Mouse (Mus musculus) forebrain, embryonic 13.5 days (tissue): ENCODE measurements around the gene Espn. TPM values are rescaled to one million over a fixed set of nuclear protein-coding genes. Genes with fewer than 3 reads are reported as not detected.
A peak's percentile ranks its signal among the peaks of the same experiment; 100 is the strongest.

Experiments used
- ATAC-seq: fragments of 200-750 bp; cut with Nextera tagmentation; 2 replicates; pipeline ENCODE4 v1.8.0; 2017
- H3K27ac ChIP-seq: fragments of 300-500 bp; sonication (generic); 2 replicates; pipeline ENCODE4 v1.5.1; 2015; ENCODE audit warnings: inconsistent platforms, mild to moderate bottlenecking, moderate library complexity
- H3K27me3 ChIP-seq: fragments of 300-500 bp; sonication (generic); 2 replicates; pipeline ENCODE4 v1.6.1; 2015; ENCODE audit warnings: mild to moderate bottlenecking, inconsistent platforms
- H3K36me3 ChIP-seq: fragments of 300-500 bp; sonication (generic); 2 replicates; pipeline ENCODE4 v1.6.1; 2015; ENCODE audit warnings: mild to moderate bottlenecking, inconsistent platforms; ENCODE audit not compliant: poor library complexity, severe bottlenecking
- H3K4me1 ChIP-seq: fragments of 300-500 bp; sonication (generic); 2 replicates; pipeline ENCODE4 v1.6.1; 2015; ENCODE audit warnings: inconsistent platforms
- H3K4me2 ChIP-seq: fragments of 300-500 bp; sonication (generic); 2 replicates; pipeline ENCODE4 v1.6.1; 2015; ENCODE audit warnings: inconsistent platforms, mild to moderate bottlenecking, moderate library complexity
- H3K4me3 ChIP-seq: fragments of 300-500 bp; sonication (generic); 2 replicates; pipeline ENCODE4 v1.5.1; 2015; ENCODE audit warnings: mild to moderate bottlenecking, inconsistent platforms
- H3K9ac ChIP-seq: fragments of 300-500 bp; sonication (generic); 2 replicates; pipeline ENCODE4 v1.6.1; 2015; ENCODE audit warnings: mild to moderate bottlenecking, inconsistent platforms
- H3K9me3 ChIP-seq: fragments of 300-500 bp; sonication (generic); replicated peaks from 2 replicates; pipeline ENCODE4 v1.6.1; 2016; ENCODE audit warnings: inconsistent platforms
- WGBS: fragments of 180-500 bp; shearing (Covaris S2); methylation state at CpG from one replicate; pipeline ENCODE4 v1.1.7; 2015; 5-methylcytosine and 5-hydroxymethylcytosine counted together
- polyA plus RNA-seq: library from polyadenylated mRNA; unstranded; fragments of >200 nt; fragmentation: Nextera tagmentation; extraction: Ambion mirVana; gene quantifications from 2 replicates; pipeline ENCODE4 v1.2.1, GENCODE M21; 2015

Espn gene
- polyA plus RNA-seq, 1 experiment from 2014 or later = 0.13 TPM

DNA sequence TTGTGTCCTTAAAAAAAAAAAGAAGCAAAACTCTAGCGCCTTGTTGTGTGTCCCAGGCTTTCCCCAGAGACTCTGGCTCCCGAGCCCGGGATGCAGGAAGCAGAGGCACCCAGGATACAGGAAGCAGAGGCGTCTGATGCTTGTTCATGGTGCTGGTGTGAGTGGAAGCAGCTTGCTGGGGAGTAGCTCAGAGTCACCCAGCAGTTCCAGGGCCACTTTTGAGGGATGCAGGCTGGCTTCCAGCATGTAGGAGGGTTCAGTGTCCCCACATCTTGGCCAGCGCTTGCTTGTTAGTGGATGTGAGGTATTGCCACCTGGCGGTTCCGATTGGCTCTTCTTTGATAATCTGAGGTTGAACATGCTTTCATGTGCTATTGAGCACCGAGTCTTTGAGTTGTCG, 35.0 kb upstream of the Espn start:
- H3K27ac ChIP-seq = peak overlapping the region; percentile 36; the same call in 1 of the 2 replicates
- no peak overlapping the region for H3K4me2 ChIP-seq
- no peak for ATAC-seq
- H3K36me3 ChIP-seq = no peaks in the 10 kb centered on the region
- no peak overlapping the region for H3K4me3 ChIP-seq
- 93% methylated on average over 9 of the region's 9 CpGs for WGBS
- 0 out of 2 replicates have a peak, but pooled peaks cover 3% of the 10 kb centered on the region for H3K9me3 ChIP-seq
- no peak overlapping the region for H3K9ac ChIP-seq
- H3K27me3 ChIP-seq = peaks cover 3% of the 10 kb centered on the region; the same call in 1 of the 2 replicates
- peaks cover 50% of the 10 kb centered on the region for H3K4me1 ChIP-seq

DNA sequence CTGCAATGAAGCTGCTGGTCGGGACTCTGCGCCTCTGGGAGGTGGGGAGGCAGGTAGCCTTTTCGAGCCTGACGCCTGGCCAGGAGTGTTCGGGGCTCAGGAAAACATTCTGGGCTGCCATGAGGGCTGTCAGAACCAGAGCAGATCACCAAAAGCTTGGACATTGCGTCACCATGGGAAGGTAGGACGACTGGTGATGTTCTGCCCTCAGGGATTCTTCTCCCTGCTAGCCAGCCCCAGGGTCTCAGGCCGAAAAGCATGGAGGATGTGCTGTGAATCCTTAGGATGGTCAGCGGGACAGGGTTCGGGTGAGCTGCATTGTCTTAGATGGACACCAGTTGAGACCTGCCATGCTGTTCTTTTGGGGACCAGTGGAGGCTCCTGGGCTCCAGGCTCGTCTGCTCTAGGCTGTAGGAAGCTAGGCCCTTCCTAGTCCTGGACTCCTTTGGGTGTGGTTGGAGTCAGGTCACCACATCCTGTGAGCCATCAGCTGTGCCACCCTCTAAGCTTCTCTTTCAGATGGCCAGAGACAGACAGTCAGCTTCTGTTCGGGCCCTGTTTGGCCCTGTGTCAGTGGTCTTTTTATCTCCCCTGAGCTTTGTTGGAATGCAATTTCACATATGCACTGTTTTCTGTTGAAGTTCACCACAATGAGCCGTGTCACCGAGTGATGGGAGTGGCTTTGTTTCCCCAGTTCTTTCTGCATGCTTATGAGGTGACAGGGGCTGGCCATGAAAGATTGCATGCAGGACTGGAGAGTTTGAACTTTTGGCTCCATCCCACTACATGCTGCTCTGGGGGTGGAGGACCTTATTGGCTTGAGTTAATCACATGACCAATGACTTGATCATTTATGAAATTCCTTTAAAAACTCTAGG, 34.3 kb upstream of the Espn start:
- WGBS = 35% methylated on average over 14 of the region's 14 CpGs
- Histone ChIP-seq H3K36me3 (no peaks in the 10 kb centered on the region), H3K9me3 (0 out of 2 replicates have a peak, but pooled peaks cover 3% of the 10 kb centered on the region), H3K4me2 (peak overlapping the region; percentile 47), H3K27ac (peak overlapping the region; percentile 77), H3K4me1 (peaks cover 47% of the 10 kb centered on the region), H3K9ac (peak overlapping the region; percentile 37), H3K4me3 (peak overlapping the region; percentile 17), H3K27me3 (peaks cover 3% of the 10 kb centered on the region; the same call in 1 of the 2 replicates)
- ATAC-seq = 0 out of 2 replicates have a peak, but pooled peaks have one; percentile 1

DNA sequence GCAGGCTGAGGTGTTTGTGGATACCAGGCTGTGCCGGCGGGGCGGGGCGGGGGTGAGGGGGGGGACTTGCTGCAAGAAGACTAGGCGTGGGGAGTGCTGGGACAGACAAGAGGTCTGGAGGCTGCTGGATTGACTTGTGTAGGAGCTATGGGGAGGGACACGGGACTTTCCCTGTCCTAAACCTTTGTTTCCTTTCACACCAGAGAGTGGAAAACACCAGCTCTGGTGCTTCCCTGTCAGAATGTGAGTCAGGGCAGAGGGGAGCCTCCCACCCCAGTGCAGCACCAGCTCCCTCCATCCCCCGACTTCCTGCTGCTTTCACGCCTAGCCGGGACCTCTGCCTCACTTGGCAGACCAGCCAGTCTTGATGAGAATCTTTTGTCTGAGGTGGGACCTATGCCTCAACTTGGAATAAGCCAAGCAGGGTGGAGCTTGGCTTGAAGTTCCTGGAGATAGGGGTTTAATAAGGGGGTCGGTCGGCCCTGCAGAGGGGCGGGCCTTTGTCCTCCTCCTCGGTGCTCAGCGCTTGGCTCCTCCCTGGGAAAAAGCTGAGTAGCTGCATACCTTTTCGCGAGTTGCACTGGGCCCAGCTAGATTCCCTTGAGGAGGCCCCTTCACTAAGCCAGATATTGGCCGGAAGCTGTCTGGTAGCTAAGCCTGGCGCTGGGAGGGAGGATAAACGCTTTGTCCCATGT, 33.5 kb upstream of the Espn start:
- peaks cover 43% of the 10 kb centered on the region for H3K4me1 ChIP-seq

DNA sequence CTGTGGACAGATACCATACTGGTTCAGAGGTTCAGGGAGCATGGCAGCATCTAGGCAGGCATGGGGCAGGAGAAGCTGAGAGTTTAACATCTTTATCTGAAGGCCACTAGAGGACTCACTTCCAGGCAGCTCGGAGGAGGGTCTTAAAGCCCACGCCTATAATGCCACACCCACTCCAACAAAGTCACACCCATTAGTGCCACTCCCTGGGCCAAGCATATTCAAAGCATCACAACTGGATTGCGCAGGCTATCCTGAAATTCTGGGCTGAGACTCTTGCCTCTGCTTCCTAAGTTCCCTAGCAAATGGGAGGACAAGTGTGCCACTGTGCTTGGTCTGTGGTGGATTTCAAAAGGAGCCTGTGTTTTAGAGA, 33.0 kb upstream of the Espn start:
- H3K4me3 ChIP-seq = no peak overlapping the region
- H3K27ac ChIP-seq = peak overlapping the region; percentile 77
- H3K9ac ChIP-seq = peak overlapping the region; percentile 37; the same call in 1 of the 2 replicates
- 0 out of 2 replicates have a peak, but pooled peaks cover 3% of the 10 kb centered on the region for H3K27me3 ChIP-seq
- ATAC-seq = peak; percentile 57
- H3K4me2 ChIP-seq = peak overlapping the region; percentile 47
- 0% methylated on average over 3 of the region's 3 CpGs for WGBS
- peaks cover 38% of the 10 kb centered on the region for H3K4me1 ChIP-seq
- no peaks in the 10 kb centered on the region for H3K36me3 ChIP-seq
- 0 out of 2 replicates have a peak, but pooled peaks cover 3% of the 10 kb centered on the region for H3K9me3 ChIP-seq

More for the DNA sequence above, 33.5 kb upstream of the Espn start:
- 4% methylated on average over 19 of the region's 19 CpGs for WGBS
- Histone ChIP-seq H3K9ac (peak overlapping the region; percentile 37), H3K27me3 (peaks cover 3% of the 10 kb centered on the region; the same call in 1 of the 2 replicates), H3K27ac (peak overlapping the region; percentile 77), H3K4me2 (peak overlapping the region; percentile 47), H3K4me3 (peak overlapping the region; percentile 17), H3K9me3 (0 out of 2 replicates have a peak, but pooled peaks cover 3% of the 10 kb centered on the region), H3K36me3 (no peaks in the 10 kb centered on the region)
- ATAC-seq = peak; percentile 65

DNA sequence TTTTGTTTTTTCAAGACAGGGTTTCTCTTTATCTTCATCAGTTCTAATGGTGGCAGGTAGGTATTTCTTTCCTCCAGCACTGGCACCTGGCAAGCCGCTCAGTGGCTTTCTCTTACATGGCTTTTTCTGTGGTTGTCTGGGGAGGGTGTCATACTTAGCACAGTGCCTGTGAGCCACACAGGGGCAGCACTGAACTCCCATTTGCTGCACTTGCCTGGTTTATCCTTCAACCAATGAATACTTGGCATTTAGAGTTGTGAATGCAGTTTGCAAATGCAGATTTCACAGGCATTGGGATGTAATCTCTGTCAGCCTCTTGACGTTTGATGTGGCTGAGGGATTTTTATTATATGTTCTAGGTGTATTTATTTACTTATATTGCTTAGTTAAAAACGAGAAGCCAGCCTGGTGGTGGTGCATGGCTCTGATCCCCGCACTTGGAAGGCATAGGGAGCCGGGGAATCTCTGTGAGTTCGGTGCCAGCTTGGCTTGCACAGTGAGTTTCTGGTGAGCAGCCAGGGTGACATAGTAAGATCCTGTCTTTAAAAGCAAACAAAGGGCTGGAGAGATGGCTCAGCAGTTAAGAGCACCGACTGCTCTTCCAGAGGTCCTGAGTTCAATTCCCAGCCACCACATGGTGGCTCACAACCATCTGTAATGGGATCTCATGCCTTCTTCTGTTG, 32.3 kb upstream of the Espn start:
- Histone ChIP-seq H3K27ac (peak overlapping the region; percentile 77), H3K36me3 (no peaks in the 10 kb centered on the region), H3K4me3 (no peak overlapping the region), H3K27me3 (0 out of 2 replicates have a peak, but pooled peaks cover 2% of the 10 kb centered on the region), H3K9ac (no peak overlapping the region), H3K9me3 (0 out of 2 replicates have a peak, but pooled peaks cover 3% of the 10 kb centered on the region), H3K4me2 (no peak overlapping the region), H3K4me1 (peaks cover 35% of the 10 kb centered on the region)
- 63% methylated on average over 7 of the region's 7 CpGs for WGBS
- ATAC-seq = no peak

DNA sequence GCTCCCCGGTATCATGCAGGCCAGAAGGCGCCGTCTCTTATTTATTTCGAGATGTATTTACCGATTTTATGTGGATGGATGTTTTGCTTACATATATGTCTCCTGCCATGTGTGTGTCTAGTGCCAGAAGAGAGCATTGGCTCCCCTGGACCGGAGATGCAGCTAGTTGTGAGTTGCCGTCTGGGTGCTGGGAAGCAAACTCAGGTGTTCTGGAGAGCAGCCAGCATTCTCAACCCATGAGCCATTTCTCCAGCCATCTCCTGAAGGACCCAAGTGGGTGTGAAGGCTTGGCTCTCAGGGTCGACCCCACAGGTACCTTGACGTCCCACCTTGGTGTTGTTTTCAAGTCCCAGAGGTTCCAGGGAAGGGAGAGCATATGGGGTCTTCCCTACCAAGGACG, 30.0 kb upstream of the Espn start:
- 91% methylated on average over 10 of the region's 10 CpGs for WGBS
- H3K4me2 ChIP-seq = no peak overlapping the region
- H3K9ac ChIP-seq = no peak overlapping the region
- peaks cover 44% of the 10 kb centered on the region for H3K4me1 ChIP-seq
- no peak for ATAC-seq
- H3K27ac ChIP-seq = no peak overlapping the region
- H3K36me3 ChIP-seq = no peaks in the 10 kb centered on the region
- H3K27me3 ChIP-seq = peaks cover 2% of the 10 kb centered on the region; the same call in 1 of the 2 replicates
- no peak overlapping the region for H3K4me3 ChIP-seq
- H3K9me3 ChIP-seq = 0 out of 2 replicates have a peak, but pooled peaks cover under 1% of the 10 kb centered on the region

DNA sequence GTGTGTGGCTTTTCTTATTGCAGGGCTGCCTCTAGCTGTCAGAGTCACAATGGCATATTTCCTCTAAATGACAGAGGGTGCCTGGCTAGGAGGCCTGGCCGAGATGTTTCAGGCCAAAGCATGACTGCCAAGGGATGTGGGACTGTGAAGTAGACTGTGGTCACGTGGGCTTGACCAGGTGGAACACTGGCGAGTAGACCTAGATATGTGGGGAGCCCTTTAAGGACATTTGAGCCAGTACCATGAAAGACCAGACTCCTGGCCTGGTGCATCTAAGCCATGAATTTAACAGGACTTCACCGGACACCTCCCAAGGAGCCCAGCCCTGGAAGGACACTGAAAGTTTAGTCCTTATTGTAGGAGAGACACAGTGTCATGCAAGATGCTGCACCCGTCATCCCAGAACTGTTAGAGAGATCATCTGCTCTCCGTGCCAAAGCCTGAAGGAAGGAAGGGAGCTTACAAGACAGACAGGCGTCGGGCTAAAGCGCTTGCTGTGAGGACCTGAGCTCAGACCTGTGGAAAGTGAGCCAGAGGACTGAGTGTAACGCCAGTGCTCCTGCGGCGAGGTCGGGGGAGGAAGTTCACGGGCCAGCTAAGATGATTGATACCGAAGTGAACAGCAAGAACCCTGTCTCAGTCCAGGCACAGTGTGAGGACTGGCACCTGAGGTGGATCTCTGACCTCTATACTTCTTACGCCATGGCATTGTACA, 27.9 kb upstream of the Espn start:
- no peak for ATAC-seq
- peaks cover 13% of the 10 kb centered on the region for H3K27me3 ChIP-seq
- peak overlapping the region; percentile 99; the same call in 1 of the 2 replicates for H3K4me2 ChIP-seq
- no peak overlapping the region for H3K9ac ChIP-seq
- WGBS = 90% methylated on average over 16 of the region's 16 CpGs
- H3K36me3 ChIP-seq = no peaks in the 10 kb centered on the region
- H3K9me3 ChIP-seq = no peaks in the 10 kb centered on the region
- H3K27ac ChIP-seq = no peak overlapping the region
- peaks cover 23% of the 10 kb centered on the region for H3K4me1 ChIP-seq
- H3K4me3 ChIP-seq = no peak overlapping the region; the same call in 1 of the 2 replicates

DNA sequence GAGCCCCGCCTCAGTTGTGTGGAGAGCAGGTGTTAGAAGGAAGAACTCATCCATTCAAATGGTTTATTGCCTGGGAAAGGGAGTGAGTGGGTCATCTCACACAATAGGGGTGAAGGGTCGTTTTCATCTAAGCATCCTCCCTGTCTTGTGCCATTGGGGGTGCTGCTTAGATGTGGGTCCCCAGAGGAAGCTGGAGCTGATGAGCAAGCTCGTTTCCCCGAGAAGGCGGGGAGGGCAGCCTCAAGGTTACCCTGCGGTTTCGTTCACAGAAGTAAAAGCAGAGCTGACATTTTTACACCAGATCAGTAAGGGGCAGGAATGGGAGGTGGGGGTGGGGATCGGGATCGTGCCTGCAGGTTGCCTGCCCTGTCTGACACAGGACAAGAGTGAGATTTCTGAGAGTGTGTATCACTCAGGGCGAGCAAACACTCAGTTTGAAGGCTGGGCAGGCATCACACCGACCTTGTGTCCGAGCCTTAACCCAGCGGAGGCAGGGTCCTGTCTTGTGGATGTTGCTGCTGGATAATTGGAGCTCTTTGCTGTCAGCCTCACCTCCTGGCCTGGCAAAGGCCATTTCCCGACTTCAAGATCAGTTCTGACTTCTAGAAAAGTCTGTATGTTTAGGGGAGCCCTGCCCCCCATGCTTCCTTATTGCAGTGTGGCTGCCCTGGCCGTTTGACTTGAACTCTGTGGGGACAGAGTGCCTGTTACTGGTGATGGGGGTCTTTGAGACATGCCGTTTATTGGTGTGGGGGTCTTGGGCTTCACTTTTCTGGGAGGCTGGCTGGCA, 26.9 kb upstream of the Espn start:
- ATAC-seq = no peak
- Histone ChIP-seq H3K4me1 (peaks cover 14% of the 10 kb centered on the region), H3K27ac (no peak overlapping the region), H3K9me3 (no peaks in the 10 kb centered on the region), H3K4me2 (peak overlapping the region; percentile 99), H3K4me3 (peak overlapping the region; percentile 73), H3K36me3 (no peaks in the 10 kb centered on the region), H3K27me3 (peaks cover 21% of the 10 kb centered on the region), H3K9ac (peak overlapping the region; percentile 82)
- WGBS = 24% methylated on average over 16 of the region's 16 CpGs

DNA sequence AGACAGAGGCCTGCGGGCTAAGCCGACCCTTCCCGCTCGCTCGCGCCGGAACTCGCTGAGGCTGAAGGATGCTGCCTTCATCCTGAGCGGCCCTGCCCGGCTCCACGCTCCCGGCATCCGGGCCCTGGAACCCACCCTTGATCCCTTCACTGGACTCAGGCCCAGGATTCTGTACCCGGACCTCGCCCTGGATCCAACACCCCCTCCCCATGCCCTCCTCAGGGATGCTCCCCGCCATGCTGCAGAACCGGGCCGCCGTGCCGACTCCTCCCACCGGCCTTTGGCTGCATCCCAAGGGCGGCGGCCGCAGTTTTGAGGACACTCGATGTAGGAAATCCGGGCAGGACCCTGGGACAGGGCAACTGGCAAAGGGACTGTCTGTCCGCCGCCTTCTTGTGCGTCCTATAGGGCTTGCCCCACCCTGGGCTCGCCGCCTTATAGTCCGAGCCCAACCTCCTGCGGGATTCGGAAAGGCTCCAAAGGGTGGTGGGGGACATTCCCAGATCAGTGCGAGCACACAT, 26.2 kb upstream of the Espn start:
- H3K27me3 ChIP-seq = peaks cover 26% of the 10 kb centered on the region
- no peaks in the 10 kb centered on the region for H3K36me3 ChIP-seq
- peak overlapping the region; percentile 82 for H3K9ac ChIP-seq
- H3K9me3 ChIP-seq = no peaks in the 10 kb centered on the region
- H3K4me1 ChIP-seq = peaks cover 14% of the 10 kb centered on the region
- ATAC-seq = peak; percentile 73
- H3K4me3 ChIP-seq = peak overlapping the region; percentile 73
- peak overlapping the region; percentile 38 for H3K27ac ChIP-seq
- 1% methylated on average over 35 of the region's 35 CpGs for WGBS
- peak overlapping the region; percentile 99 for H3K4me2 ChIP-seq

DNA sequence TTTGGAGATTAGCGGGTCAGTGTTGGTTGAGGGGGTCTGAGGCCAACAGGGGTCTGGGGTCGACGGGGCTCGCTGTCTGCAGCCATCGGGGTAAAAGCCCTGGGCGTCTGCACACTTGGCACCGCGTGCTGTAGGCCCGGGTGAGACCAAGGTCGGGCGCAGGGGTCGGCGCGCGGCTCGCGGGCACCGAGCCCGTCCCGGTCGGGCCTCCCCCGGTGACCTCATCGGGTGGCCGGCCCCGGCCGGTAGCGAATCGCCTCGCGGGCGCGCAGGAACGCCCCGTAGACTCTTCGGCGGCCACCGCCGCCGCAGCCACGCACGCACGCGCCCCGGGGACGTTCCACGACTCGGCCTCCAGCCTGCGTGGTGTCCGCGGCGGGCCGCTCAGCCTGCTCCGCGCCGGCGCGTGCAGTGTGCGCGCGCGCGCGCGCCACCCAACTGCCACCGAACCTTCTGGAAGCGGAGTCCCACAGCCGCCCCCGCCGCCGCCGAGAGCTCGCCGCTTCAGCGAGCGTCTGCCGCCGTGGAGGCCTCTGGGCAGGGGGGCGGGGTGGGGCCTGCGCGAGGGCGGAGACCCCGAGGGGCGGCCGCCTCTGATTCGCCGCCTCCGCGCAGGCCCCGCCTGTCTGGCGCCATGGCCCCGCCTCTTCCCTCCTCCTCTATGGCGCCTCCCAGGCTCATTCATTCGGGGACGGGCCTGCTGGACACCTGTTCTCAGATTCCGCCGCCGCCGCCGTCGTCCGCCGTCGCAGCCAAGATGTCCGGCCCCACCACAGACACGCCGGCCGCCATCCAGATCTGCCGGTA, 25.6 kb upstream of the Espn start, which contains the start of gene Acot7:
Gene Acot7, plus strand, starts transcription at position 598 of the 807 bp plus-strand sequence.
- Histone ChIP-seq H3K9me3 (no peaks in the 10 kb centered on the region), H3K9ac (peak within 1 kb of the TSS; percentile 82), H3K4me2 (peak within 1 kb of the TSS; percentile 99), H3K27me3 (peaks cover 26% of the 10 kb centered on the region), H3K4me3 (peak within 1 kb of the TSS; percentile 73), H3K27ac (peak within 1 kb of the TSS; percentile 41), H3K4me1 (peaks cover 14% of the 10 kb centered on the region), H3K36me3 (no peaks in the 10 kb centered on the region)
- under 1% methylated on average over 68 of the region's 108 CpGs for WGBS
- peak; percentile 97 for ATAC-seq
